Mouse (Mus musculus): ENCODE data around the gene Mif.

GRCm38 (mm10) chr10:75834721-75835120 is 25.3 kb downstream of the Mif start:
- TF ChIP-seq POLR2A (IDR thresholded peaks at IDR 0.05; ENCODE audit: borderline replicate concordance, control insufficient read depth, low read depth, low read length) (no peak), CTCF (IDR thresholded peaks at IDR 0.05; ENCODE audit: control insufficient read depth, insufficient read depth, low read length) (no peak)
